Mouse (Mus musculus) effector memory CD4-positive, alpha-beta T cell, adult 7 months (primary cell): Measurements from ENCODE around the gene Inha. TPM values are rescaled to one million over a fixed set of nuclear protein-coding genes. Genes with fewer than 3 reads are reported as not detected.

Experiments
- polyA plus RNA-seq: library from polyadenylated mRNA; unstranded; fragments of 100-300 nt; shearing (Covaris generic); gene quantifications from one replicate; pipeline ENCODE4 v1.2.1, GENCODE M21; 2017

The Inha gene
- polyA plus RNA-seq, result not detected

DNA sequence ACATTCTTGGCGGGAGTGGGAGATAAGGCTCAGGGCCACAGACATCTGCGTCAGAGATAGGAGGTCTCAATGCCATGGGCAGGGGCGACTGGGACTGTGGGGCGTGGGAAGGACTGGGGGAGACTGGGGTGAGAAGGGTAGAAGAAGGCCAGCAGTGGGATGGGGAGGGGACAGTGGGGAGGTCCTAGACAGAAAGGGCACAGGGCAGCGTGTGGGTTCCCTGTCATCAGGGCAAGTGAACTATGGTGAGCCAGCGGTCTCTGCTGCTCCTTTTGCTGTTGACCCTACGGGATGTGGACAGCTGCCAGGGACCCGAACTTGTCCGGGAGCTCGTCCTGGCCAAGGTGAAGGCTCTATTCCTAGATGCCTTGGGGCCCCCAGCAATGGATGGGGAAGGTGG lies at the start of gene Inha:
Gene Inha, plus strand, starts transcription at position 72 of the 400 bp plus-strand sequence.

DNA sequence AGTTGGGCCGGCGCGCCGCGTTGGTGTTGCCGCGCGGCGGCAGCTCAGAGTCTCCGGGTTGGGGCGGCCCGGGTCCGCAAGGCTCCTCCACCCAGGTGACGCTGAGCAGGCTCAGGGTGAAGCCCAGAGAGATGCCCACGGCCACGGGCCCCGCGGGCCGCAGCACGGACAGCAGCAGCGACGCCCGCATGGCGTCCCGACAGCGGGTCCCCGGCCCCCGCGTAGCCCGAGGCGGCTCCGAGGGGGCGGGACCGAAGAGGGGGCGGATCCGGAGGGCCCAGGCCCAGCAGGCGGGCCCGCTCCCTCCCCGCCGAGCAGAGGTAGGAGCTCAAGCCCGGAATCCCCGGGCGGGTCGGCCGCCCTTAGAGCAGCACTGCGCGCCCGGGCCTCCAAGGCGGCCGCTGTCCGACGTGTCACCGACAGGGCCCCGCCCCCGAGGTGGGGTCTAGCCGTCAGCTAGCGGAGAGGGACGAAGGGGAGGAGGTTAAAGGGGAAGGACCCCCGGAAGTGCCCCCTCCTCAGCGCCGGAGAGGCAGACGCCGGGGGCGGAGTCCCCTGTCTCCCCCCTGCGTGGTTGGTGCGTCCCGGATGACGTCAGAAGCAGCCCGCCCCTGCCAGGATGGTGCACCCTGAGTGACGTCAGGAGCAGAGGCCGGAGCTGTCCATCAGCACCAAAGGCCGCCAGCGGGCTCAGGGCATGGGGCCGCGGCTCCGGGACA lies 27.8 kb upstream of the Inha start, which contains the start of the genes Chpf and Tmem198:
Gene Chpf, minus strand, starts transcription at position 392 of the 719 bp plus-strand sequence.
Gene Tmem198, plus strand, starts transcription at position 617 of the 719 bp plus-strand sequence.

DNA sequence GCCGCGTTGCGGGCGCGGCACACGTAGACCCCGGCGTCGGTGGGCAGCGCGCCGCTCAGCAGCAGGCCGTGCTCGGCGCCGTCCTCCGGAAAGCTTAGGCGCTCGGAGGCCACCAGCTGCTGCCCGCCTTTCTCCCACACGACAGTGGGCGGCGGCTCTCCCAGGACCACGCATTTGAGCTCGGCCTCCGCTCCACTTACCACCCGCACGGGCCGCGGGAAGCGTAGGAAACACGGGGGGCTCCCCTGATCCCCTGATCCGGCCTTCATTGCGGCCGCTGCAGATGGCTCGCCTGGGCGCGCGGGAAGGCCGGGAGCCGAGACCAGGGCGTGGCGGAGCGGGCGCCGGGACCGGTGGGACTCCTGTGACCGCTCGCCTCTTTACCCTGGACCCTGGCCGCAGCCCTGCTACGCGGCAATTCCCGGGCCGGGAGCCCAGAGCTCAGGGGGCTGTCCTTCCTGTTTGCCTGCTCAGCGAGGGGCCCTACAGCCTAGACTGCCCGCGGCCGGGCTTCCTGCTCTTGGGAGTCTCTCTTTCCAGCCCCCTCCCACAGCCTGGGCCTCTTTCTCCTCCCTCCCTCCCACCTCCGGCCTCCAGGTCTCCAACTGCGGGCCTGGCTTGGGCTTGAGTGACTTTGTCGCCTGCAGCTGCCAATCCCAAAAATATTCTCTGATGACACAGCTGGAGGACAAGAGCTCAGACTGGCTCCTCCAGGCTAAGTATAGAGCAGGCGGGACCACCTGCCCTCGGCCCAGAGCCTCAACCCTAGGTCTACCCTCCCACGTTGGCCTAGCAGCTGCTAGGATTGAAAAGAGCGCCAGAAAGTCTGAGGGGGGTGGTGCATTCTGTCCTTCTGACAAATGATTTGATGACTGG lies 683 bp upstream of the Inha start, which contains the start of gene Obsl1:
Gene Obsl1, minus strand, starts transcription at position 497 of the 876 bp plus-strand sequence.

DNA sequence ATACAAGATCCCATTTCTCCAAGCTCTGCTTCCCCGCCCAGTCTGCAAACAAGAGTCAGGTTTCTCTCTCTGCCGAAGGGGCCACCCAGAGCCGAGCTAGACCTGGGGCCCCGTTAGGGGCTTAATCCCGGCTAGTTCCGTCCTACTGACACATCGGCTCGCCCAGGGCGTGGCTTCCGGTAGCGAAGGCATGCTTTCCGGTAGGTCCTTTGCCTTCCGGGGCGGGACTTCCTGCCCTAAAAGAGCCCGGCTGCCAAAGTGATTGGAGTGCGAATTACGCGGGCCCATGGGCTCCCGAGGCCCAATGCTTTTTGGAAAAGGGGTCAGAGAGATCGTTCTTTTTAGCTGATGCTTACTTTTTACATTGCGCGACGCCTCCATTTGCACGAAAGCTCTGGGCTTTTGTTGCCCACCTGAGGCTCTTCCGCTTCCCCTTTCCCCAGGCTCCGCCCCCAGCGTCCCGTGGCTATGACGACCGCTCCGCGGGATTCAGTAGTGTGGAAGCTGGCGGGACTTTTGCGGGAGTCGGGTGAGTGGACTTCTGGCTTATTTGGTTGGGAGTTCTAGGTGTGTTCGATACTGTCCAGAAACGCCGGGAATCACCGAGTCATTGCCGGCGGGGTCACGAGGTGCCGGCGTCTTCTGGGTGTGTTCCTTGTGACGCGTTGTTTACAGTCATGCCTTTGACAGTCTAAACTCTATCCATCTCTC lies 14.6 kb downstream of the Inha start, which contains the start of gene Stk11ip:
Gene Stk11ip, plus strand, starts transcription at position 209 of the 711 bp plus-strand sequence.

DNA sequence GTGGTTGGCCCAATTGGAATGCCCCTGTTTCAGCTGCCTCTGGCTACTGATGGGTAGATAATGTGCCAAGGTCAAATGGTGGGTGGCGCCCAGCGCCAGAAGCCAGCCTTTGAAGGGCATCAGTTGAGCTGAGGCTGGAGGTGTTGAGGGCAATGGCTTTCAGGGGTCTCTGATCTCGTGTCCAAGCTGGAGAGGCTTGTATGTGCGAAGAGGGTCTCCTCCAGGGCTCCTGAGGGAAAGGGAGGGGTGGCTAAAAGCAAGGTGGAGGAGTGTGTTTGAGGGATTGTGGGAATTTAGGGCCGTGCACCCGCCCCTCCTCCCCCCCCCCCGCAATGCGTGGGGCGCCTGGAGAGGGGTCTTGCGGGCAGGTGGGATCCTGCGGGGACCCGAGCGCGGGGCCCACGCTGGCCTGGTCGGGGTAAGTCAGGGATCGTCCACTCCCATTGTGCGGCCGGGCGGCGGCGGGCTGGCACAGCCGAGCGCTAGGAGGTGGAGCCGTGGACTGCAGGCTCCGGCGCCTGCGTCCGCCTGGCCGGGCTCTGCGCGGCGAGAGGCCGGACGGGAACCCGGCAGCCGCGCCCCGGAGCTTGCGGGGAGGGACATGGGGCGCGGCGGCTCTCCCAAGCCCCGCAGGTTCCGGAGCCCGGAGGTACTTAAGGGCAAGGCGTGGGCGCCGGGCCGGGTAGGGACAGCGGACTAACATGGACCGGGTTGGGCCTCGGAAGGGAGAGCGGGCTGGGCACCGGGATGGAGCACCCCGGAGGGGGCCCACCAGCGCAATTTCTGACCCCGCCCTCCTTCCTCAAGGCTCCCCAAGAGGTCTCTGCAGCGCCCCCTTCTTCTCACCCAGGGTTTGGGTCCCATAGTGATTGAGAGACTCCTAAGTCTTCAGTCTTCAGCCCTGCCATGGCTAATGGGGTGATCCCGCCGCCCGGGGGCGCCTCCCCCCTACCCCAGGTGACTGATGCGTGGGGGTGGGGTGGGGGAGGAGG lies 39.4 kb downstream of the Inha start, which contains the start of gene Slc4a3:
Gene Slc4a3, plus strand, starts transcription at position 302 of the 992 bp plus-strand sequence.

Other genes starting within 250 kb of the Inha start
- 0.13 TPM for gene Ptprn, start 242.6 kb upstream of the Inha start, polyA plus RNA-seq
- gene Resp18, start 228.7 kb upstream of the Inha start, polyA plus RNA-seq, result not detected
- gene Dnpep, start 189.1 kb upstream of the Inha start, polyA plus RNA-seq, result 42.9 TPM
- gene Des, start 146.7 kb upstream of the Inha start, polyA plus RNA-seq, result not detected
- gene Speg, start 131.8 kb upstream of the Inha start, polyA plus RNA-seq, result 0.59 TPM
- 97.2 TPM for gene Gmppa, start 71.1 kb upstream of the Inha start, polyA plus RNA-seq
- gene Asic4, start 56.6 kb upstream of the Inha start, polyA plus RNA-seq, result not detected
- 31.4 TPM for gene Chpf, start 27.8 kb upstream of the Inha start, polyA plus RNA-seq
- 3.5 TPM for gene Tmem198, start 27.5 kb upstream of the Inha start, polyA plus RNA-seq
- 1.9 TPM for gene Obsl1, start 625 bp upstream of the Inha start, polyA plus RNA-seq
- gene Stk11ip, start 14.5 kb downstream of the Inha start, polyA plus RNA-seq, result 32.1 TPM
- gene Slc4a3, start 39.2 kb downstream of the Inha start, polyA plus RNA-seq, result not detected